Mouse (Mus musculus) MEL (cell line): ENCODE measurements around the gene Zfp865.

Experiments
- CTCF ChIP-seq, 3 experiments: IDR thresholded peaks in 2 of 3; conservative IDR thresholded peaks in 1 of 3; 2 replicates each; pipeline ENCODE4 v1.5.1; 2011 to 2012; ENCODE audit warnings: low read length in 3 of 3, low read depth in 2 of 3, mild to moderate bottlenecking in 2 of 3, improper control_type of control experiment in 1 of 3, inconsistent platforms in 1 of 3, mixed read lengths in 1 of 3, moderate library complexity in 1 of 3; ENCODE audit not compliant: control insufficient read depth in 1 of 3, insufficient read depth in 1 of 3, poor library complexity in 1 of 3, severe bottlenecking in 1 of 3
- MAX ChIP-seq: IDR thresholded peaks from 2 replicates; pipeline ENCODE4 v1.6.1; 2011; ENCODE audit warnings: low read length, improper control_type of control experiment
- MEF2A ChIP-seq: IDR thresholded peaks from 2 replicates; pipeline ENCODE4 v1.6.1; 2014; ENCODE audit warnings: low read depth, mild to moderate bottlenecking, inconsistent platforms, low read length, improper control_type of control experiment; ENCODE audit not compliant: poor library complexity, insufficient replicate concordance, severe bottlenecking; ENCODE audit errors: extremely low read depth
- POLR2A ChIP-seq, 2 experiments: IDR thresholded peaks; 2 replicates each; pipeline ENCODE4 v1.6.1; 2011 to 2012; ENCODE audit warnings: low read length in 2 of 2, mild to moderate bottlenecking in 2 of 2, control low read depth in 1 of 2, improper control_type of control experiment in 1 of 2, low read depth in 1 of 2, moderate library complexity in 1 of 2; ENCODE audit not compliant: control insufficient read depth in 1 of 2, insufficient read depth in 1 of 2, poor library complexity in 1 of 2
- POLR2AphosphoS5 ChIP-seq: IDR thresholded peaks from 2 replicates; pipeline ENCODE4 v1.6.1; 2012; ENCODE audit warnings: low read depth, borderline replicate concordance, mild to moderate bottlenecking, inconsistent platforms, low read length, moderate library complexity, mixed read lengths

- no peak for TF ChIP-seq POLR2AphosphoS5
- no peak for TF ChIP-seq MEF2A
- no peak for TF ChIP-seq CTCF (IDR thresholded peaks at IDR 0.05 in 2 of 3, conservative IDR thresholded peaks at IDR 0.05 in 1 of 3; ENCODE audit: control insufficient read depth in 1 of 3, insufficient read depth in 1 of 3, low read depth in 2 of 3, low read length in 3 of 3, poor library complexity in 1 of 3, severe bottlenecking in 1 of 3)
- TF ChIP-seq POLR2A (IDR thresholded peaks at IDR 0.05; ENCODE audit: control insufficient read depth in 1 of 2, insufficient read depth in 1 of 2, low read depth in 1 of 2, low read length in 2 of 2, poor library complexity in 1 of 2) = no peak
- TF ChIP-seq MAX = no peak
These were observed 39.2 kb downstream of the Zfp865 start for GRCm38 (mm10) chr7:5059421-5059820.
